Mouse (Mus musculus) liver, embryonic 12.5 days (tissue): ENCODE measurements around the gene Lect2. TPM values are rescaled to one million over a fixed set of nuclear protein-coding genes. Genes with fewer than 3 reads are reported as not detected.
A peak's percentile ranks its signal among the peaks of the same experiment; 100 is the strongest.

Source experiments
- ATAC-seq: fragments of 200-750 bp; cut with Nextera tagmentation; 2 replicates; pipeline ENCODE4 v1.8.0; 2017; ENCODE audit warnings: moderate number of reproducible peaks, mild to moderate bottlenecking, moderate library complexity
- H3K27ac ChIP-seq: fragments of 300-500 bp; sonication (generic); 2 replicates; pipeline ENCODE4 v1.5.1; 2016; ENCODE audit warnings: mild to moderate bottlenecking
- H3K27me3 ChIP-seq: fragments of 300-500 bp; sonication (generic); replicated peaks from 2 replicates; pipeline ENCODE4 v1.6.1; 2016; ENCODE audit warnings: mild to moderate bottlenecking, moderate library complexity
- H3K36me3 ChIP-seq: fragments of 300-500 bp; sonication (generic); 2 replicates; pipeline ENCODE4 v1.6.1; 2016; ENCODE audit warnings: mild to moderate bottlenecking, moderate library complexity
- H3K4me1 ChIP-seq: fragments of 300-500 bp; sonication (generic); 2 replicates; pipeline ENCODE4 v1.6.1; 2016
- H3K4me2 ChIP-seq: fragments of 300-500 bp; sonication (generic); 2 replicates; pipeline ENCODE4 v1.6.1; 2016; ENCODE audit warnings: mild to moderate bottlenecking, moderate library complexity
- H3K4me3 ChIP-seq: fragments of 300-500 bp; sonication (generic); 2 replicates; pipeline ENCODE4 v1.5.1; 2016; ENCODE audit warnings: mild to moderate bottlenecking, moderate library complexity
- H3K9ac ChIP-seq: fragments of 300-500 bp; sonication (generic); 2 replicates; pipeline ENCODE4 v1.6.1; 2016; ENCODE audit warnings: mild to moderate bottlenecking, moderate library complexity
- H3K9me3 ChIP-seq: fragments of 300-500 bp; sonication (generic); replicated peaks from 2 replicates; pipeline ENCODE4 v1.6.1; 2016; ENCODE audit warnings: mild to moderate bottlenecking, moderate library complexity
- WGBS: fragments of 180-500 bp; shearing (Covaris S2); methylation state at CpG from one replicate; pipeline ENCODE4 v1.1.7; 2016; ENCODE audit not compliant: insufficient replicate concordance; 5-methylcytosine and 5-hydroxymethylcytosine counted together
- polyA plus RNA-seq: library from polyadenylated mRNA; unstranded; fragments of >200 nt; fragmentation: Nextera tagmentation; extraction: Ambion mirVana; gene quantifications from 2 replicates; pipeline ENCODE4 v1.2.1, GENCODE M21; 2016

Lect2 gene
- polyA plus RNA-seq, 1 experiment from 2014 or later: 38.1 TPM

DNA sequence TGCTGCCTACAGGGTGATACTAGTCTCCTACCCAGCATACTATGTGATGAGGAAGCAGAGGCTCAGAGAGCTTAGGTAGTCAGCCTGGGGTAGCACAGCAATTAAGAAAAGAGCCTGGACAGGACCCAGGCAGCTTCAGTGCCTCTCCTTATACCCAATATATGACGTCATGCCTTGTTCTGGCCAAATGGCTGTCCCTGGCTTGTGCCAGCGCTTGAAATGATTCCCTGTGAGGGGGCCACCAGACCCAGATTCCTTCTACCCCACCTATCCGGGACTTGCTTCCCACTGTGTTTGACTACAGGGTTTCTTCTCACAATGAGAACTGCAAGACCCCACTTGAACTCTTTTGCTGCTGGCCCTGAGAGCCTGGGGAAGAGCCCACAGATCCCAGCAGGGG is 33.2 kb upstream of the Lect2 start:
- Histone ChIP-seq H3K4me1 (peaks cover 11% of the 10 kb centered on the region), H3K4me2 (no peak overlapping the region), H3K27me3 (no peaks in the 10 kb centered on the region), H3K4me3 (no peak overlapping the region), H3K36me3 (no peaks in the 10 kb centered on the region), H3K27ac (peak overlapping the region; percentile 61; the same call in 1 of the 2 replicates), H3K9ac (no peak overlapping the region), H3K9me3 (no peaks in the 10 kb centered on the region)
- no peak for ATAC-seq
- 45% methylated on average over 3 of the region's 3 CpGs for WGBS

DNA sequence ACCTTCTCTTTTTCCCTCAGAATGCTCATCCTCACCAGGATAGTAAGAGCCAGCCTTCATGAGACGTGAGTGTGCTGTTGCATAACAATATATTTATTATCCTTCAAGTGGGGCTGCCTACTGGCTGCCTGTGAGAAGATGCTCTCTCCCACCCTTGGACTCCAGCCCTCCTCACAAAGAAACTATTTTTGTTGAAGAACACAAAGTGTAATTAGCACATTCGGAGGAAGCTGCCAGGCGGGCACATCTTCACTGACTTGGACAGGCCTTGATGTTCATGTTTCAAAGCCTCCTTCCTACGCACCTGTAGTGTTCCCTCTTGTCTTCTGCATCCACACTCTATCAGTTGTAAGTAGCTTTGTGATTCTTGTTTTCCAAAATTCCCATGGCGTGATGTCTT is 32.1 kb upstream of the Lect2 start:
- peaks cover 11% of the 10 kb centered on the region for H3K4me1 ChIP-seq
- H3K9ac ChIP-seq: no peak overlapping the region
- 68% methylated on average over 5 of the region's 5 CpGs for WGBS
- H3K27me3 ChIP-seq: no peaks in the 10 kb centered on the region
- no peak overlapping the region for H3K27ac ChIP-seq
- no peaks in the 10 kb centered on the region for H3K36me3 ChIP-seq
- H3K9me3 ChIP-seq: no peaks in the 10 kb centered on the region
- no peak for ATAC-seq
- no peak overlapping the region for H3K4me3 ChIP-seq
- no peak overlapping the region for H3K4me2 ChIP-seq

DNA sequence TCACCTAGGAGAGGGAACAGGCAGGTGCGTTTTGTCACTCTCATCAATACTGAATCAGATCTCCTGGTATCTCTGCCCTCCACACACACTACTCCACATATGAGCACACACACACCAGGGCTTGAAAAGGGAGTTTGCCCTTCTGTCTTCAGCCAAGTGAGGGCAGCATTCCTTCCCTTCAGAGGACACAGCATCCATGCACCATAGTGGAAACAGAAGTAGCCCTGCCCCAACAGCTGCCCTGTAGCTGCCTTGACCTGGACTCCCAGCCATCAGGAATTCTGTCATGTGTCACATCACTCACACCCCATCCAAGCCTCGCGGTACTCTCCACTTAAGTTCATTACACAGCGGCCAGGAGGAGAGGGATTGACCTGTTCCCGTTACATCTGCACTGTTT is 29.8 kb upstream of the Lect2 start:
- no peak overlapping the region for H3K27ac ChIP-seq
- H3K4me3 ChIP-seq: no peak overlapping the region
- 57% methylated on average over 5 of the region's 5 CpGs for WGBS
- no peaks in the 10 kb centered on the region for H3K9me3 ChIP-seq
- H3K4me2 ChIP-seq: no peak overlapping the region
- no peak overlapping the region for H3K9ac ChIP-seq
- H3K27me3 ChIP-seq: no peaks in the 10 kb centered on the region; the same call in 1 of the 2 replicates
- ATAC-seq: no peak
- H3K4me1 ChIP-seq: peaks cover 11% of the 10 kb centered on the region
- H3K36me3 ChIP-seq: no peaks in the 10 kb centered on the region

DNA sequence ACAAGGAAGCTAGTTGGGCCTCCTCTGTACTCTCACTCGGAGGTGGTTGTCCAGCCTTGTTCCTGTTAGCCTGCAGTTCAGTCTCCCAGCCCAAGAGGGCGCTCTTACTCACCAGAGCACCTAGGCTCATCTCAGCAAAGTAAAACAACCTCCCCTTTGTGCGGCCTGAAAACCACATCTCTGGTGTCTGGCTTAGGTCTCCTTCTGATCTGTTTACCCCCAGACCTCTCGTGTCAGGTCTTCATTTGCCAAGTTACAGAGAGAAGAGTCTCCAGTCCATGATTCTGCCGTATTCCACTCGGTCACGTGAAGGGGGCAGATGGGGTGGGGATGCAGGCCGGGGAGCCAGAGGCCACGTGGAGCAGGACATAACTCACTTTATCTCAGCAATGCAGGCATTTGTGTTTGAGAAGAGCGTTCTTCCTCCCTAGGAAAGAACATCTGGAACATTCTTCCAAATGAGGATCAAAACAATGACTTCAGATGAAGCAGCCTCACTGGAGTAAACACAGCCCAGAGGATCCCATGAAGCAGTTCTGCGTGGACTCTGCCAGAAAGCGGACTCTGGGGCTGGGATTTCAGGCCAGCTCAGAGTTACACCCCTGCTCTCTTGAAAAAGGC is 27.5 kb upstream of the Lect2 start:
- no peaks in the 10 kb centered on the region for H3K4me1 ChIP-seq
- no peak overlapping the region for H3K9ac ChIP-seq
- no peak overlapping the region for H3K4me3 ChIP-seq
- WGBS: 46% methylated on average over 12 of the region's 12 CpGs
- H3K27me3 ChIP-seq: no peaks in the 10 kb centered on the region; the same call in 1 of the 2 replicates
- ATAC-seq: no peak
- H3K27ac ChIP-seq: no peak overlapping the region
- no peaks in the 10 kb centered on the region for H3K9me3 ChIP-seq
- no peaks in the 10 kb centered on the region for H3K36me3 ChIP-seq
- H3K4me2 ChIP-seq: no peak overlapping the region

DNA sequence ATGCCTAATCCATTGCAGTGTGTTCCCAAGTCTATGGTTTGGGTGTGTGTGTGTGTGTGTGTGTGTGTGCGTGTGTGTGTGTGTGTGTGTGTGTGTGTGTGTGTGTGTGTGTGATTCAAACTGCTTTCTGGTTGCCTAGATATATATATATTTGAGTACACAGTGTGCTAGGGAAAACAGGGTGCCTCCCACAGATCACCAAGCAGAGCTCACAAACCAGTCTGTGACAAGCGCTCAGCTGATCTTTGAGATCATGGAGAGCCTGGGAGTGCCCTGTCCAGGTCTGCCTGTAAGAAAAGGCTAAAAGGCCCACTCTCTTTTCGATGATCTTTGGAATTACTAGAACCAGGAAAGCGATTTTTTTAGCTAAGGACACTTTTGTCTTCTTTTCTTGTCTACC is 26.8 kb upstream of the Lect2 start:
- Histone ChIP-seq H3K9ac (no peak overlapping the region), H3K27me3 (no peaks in the 10 kb centered on the region; the same call in 1 of the 2 replicates), H3K27ac (no peak overlapping the region), H3K4me1 (no peaks in the 10 kb centered on the region), H3K9me3 (no peaks in the 10 kb centered on the region), H3K4me2 (no peak overlapping the region), H3K36me3 (no peaks in the 10 kb centered on the region), H3K4me3 (no peak overlapping the region)
- no peak for ATAC-seq
- WGBS: 58% methylated on average over 4 of the region's 4 CpGs

DNA sequence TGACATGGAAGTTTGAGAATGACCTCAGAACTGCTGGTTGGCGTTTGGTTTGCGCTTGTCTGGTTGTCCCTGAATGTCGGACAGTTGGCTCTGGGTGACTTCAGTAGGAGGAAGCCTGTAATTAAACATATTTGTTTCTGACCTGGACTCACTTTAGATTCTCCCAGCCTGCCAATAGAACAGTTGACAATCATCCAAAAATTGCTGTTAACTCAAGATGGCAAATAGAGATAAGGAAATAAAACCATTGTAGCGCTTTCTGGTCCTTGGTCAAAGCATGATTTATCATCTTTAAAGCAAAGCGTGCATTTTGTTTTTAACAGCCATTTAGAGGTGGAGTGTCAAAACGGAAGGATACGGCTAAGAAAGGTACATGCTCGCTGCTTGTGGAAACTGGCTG is 23.3 kb upstream of the Lect2 start:
- Histone ChIP-seq H3K4me1 (no peaks in the 10 kb centered on the region), H3K9me3 (no peaks in the 10 kb centered on the region), H3K27me3 (no peaks in the 10 kb centered on the region; the same call in 1 of the 2 replicates), H3K4me2 (no peak overlapping the region), H3K4me3 (no peak overlapping the region), H3K9ac (no peak overlapping the region), H3K36me3 (no peaks in the 10 kb centered on the region), H3K27ac (no peak overlapping the region)
- 75% methylated on average over 8 of the region's 8 CpGs for WGBS
- no peak for ATAC-seq

DNA sequence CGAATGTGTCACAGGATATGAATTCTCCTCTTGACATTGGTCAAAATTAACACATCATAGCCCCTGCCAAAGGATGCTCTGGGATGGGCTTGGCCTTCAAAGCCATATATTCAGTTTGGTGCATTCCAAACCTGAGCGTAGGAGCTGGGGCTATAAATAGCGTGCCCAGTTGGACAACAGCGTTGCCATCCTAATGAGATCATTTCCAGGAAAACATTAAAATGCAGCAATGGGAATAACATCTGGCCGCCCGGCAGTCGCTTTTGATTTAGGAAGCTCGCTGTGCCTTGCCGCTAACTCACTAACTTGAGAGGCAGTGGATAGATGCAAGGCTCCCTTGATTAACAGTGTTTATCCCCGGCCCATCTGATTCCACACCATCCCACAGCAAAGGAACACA is 18.0 kb upstream of the Lect2 start:
- Histone ChIP-seq H3K27ac (no peak overlapping the region), H3K4me2 (no peak overlapping the region), H3K36me3 (no peaks in the 10 kb centered on the region), H3K4me3 (no peak overlapping the region), H3K9me3 (no peaks in the 10 kb centered on the region), H3K9ac (no peak overlapping the region), H3K27me3 (no peaks in the 10 kb centered on the region), H3K4me1 (no peaks in the 10 kb centered on the region)
- ATAC-seq: no peak
- WGBS: 74% methylated on average over 10 of the region's 10 CpGs

DNA sequence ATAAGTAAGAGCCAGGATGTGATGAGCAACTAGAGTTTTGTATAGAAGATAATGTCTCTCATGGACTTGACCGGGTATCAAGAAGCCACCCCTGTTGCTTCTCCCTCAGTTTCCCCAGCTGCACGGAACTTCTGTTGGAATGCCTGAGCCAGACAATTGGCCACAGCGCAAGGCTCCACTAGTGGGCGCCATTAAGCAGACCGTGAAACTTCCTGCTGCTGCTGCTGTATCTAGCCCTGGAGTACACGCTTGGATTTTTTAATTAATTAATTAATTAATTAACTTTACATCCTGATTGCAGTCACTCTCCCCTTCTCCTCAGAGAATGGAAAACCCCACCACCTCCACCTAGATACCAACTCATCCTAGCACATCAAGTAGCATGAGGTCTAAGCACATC is 14.8 kb upstream of the Lect2 start:
- H3K4me3 ChIP-seq: no peak overlapping the region
- no peak overlapping the region for H3K27ac ChIP-seq
- H3K36me3 ChIP-seq: no peaks in the 10 kb centered on the region
- H3K9me3 ChIP-seq: no peaks in the 10 kb centered on the region
- H3K4me2 ChIP-seq: no peak overlapping the region
- H3K27me3 ChIP-seq: no peaks in the 10 kb centered on the region
- H3K4me1 ChIP-seq: no peaks in the 10 kb centered on the region
- 31% methylated on average over 6 of the region's 6 CpGs for WGBS
- ATAC-seq: no peak
- no peak overlapping the region for H3K9ac ChIP-seq

DNA sequence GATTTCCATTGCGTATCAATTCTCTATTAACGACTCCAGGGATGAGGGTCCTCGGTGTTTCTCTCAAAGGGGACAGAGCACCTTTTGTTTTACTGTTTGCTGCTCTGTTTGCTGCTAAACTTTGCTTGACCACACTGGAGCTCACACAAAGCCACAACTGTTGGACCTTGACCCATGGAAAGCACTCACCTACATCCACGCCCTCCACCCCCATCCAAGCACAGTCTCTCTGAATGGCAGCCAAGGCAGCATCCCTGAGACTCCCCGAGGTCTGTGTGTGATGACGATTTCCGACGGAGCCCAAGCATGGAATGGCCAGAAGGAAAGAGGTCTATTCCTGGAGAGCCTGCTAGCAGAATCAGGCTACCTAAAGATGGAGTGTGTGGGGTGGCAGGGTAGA is 12.8 kb upstream of the Lect2 start:
- H3K36me3 ChIP-seq: no peaks in the 10 kb centered on the region
- H3K4me2 ChIP-seq: no peak overlapping the region
- H3K27ac ChIP-seq: no peak overlapping the region
- 0 out of 2 replicates have a peak, but pooled peaks have one; percentile 40 for ATAC-seq
- no peak overlapping the region for H3K9ac ChIP-seq
- no peaks in the 10 kb centered on the region for H3K27me3 ChIP-seq
- H3K9me3 ChIP-seq: no peaks in the 10 kb centered on the region
- WGBS: 60% methylated on average over 8 of the region's 8 CpGs
- no peak overlapping the region for H3K4me3 ChIP-seq
- H3K4me1 ChIP-seq: no peaks in the 10 kb centered on the region

DNA sequence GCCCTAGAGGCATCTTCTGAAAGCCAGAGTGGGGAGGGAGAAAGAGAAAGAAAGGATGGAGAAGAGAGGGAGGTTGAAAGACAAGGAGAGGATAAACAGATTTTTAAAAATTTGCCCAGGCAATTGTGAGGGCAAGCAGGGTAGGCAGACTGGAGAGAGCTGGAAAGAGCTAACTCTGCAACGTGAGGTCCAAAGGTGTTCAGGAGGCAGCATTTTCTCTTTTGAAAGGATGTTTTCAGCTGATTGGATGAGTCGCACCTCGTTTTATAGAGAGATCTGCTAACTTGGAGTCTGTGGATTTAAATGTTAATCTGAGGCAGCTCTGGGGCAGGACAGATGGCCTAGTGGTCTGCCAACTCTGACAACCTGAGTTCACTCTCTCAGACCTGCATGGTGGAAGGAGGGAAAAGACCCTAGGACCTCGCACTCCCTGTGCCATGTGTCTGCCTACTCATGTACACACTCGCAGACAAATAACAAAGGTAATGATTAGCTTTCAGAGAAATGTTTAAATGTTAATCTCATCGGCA is 11.6 kb upstream of the Lect2 start:
- H3K4me2 ChIP-seq: no peak overlapping the region
- no peaks in the 10 kb centered on the region for H3K36me3 ChIP-seq
- ATAC-seq: no peak
- H3K27ac ChIP-seq: no peak overlapping the region
- H3K4me3 ChIP-seq: no peak overlapping the region
- no peaks in the 10 kb centered on the region for H3K9me3 ChIP-seq
- WGBS: 66% methylated on average over 6 of the region's 6 CpGs
- no peaks in the 10 kb centered on the region for H3K27me3 ChIP-seq
- no peaks in the 10 kb centered on the region for H3K4me1 ChIP-seq
- no peak overlapping the region for H3K9ac ChIP-seq

DNA sequence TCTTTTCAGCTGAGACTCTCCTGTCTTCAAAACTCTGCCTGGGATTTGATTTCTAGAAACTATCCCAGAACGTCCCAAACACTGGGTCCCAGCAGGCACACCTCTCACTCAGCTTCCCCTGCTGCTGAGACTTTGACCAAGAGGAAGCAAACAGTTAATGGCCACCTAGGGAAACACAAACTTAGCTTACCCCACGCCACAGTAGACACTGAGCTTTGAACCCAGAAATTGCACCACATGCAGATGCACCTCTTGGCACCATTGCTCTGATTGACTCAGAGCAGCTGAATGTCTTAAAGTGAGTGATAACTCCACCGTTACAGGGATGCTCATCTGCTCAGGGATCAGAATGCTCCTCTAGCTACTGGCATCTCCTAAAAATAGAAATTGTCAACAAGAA is 10.5 kb upstream of the Lect2 start:
- Histone ChIP-seq H3K27me3 (no peaks in the 10 kb centered on the region), H3K36me3 (no peaks in the 10 kb centered on the region), H3K4me1 (no peaks in the 10 kb centered on the region), H3K9me3 (no peaks in the 10 kb centered on the region), H3K9ac (no peak overlapping the region), H3K4me3 (no peak overlapping the region), H3K4me2 (no peak overlapping the region), H3K27ac (peak overlapping the region; percentile 17; the same call in 1 of the 2 replicates)
- no peak for ATAC-seq
- WGBS: 21% methylated on average over 3 of the region's 3 CpGs

DNA sequence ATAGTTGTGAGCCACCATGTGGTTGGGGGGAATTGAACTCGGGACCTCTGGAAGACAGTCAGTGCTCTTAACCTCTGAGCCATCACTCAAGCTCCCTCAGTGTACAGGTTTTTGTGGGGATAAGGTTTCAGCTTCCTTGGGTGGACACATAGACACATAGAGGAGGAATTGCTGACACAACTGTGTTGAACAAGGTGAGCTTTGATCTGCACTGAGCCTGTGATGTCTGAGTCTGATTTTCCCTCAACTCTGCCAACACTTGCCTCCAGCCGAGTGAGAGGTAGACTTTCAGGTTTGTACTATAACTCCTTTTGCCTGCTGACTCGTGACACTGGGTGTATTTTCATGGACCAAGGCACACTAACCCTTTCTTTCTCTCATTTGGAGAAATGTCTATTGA is 8.4 kb upstream of the Lect2 start:
- Histone ChIP-seq H3K9ac (no peak overlapping the region), H3K4me3 (no peak overlapping the region), H3K27ac (no peak overlapping the region), H3K27me3 (no peaks in the 10 kb centered on the region), H3K36me3 (no peaks in the 10 kb centered on the region), H3K4me1 (no peaks in the 10 kb centered on the region), H3K9me3 (no peaks in the 10 kb centered on the region), H3K4me2 (no peak overlapping the region)
- 48% methylated on average over 3 of the region's 3 CpGs for WGBS
- ATAC-seq: no peak

DNA sequence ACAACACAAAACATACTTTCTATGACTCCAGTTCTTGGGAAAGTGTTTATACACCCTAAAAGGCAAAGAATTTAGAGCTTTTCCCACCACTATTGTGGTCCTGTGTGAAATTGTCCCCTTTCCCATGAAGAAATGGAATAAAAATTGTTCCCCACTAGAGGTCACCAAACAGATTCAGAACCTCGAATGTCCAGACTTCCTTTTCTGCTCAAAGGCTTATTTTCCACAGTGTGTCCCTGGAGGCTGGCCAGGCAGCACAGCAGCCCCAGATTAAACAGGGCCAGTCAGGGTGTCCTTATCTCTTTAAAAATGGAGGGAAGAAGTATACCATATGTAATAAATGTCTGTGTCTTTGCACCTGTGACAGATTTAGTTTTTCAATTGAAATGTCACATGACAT is 7.7 kb upstream of the Lect2 start:
- Histone ChIP-seq H3K27me3 (no peaks in the 10 kb centered on the region), H3K9ac (no peak overlapping the region), H3K9me3 (no peaks in the 10 kb centered on the region), H3K27ac (no peak overlapping the region), H3K4me1 (0 out of 2 replicates have a peak, but pooled peaks cover 3% of the 10 kb centered on the region), H3K4me2 (no peak overlapping the region), H3K36me3 (no peaks in the 10 kb centered on the region), H3K4me3 (no peak overlapping the region)
- ATAC-seq: no peak
- WGBS: 5% methylated on average over 1 of the region's 1 CpGs
